Mouse (Mus musculus): ENCODE data around the gene Arx.

- TF ChIP-seq GATA1 (IDR thresholded peaks at IDR 0.05; ENCODE audit: low read length) (no peak), TAL1 (IDR thresholded peaks at IDR 0.05; ENCODE audit: low read length) (no peak)
These were observed 31.3 kb downstream of the Arx start for GRCm38 (mm10) chrX:93317577-93317976.

Measured in erythroblast, embryonic 14.5 days (primary cell).